Mouse (Mus musculus): ENCODE data around the gene Kcnj6. TPM values are rescaled to one million over a fixed set of nuclear protein-coding genes. Genes with fewer than 3 reads are reported as not detected.

The Kcnj6 gene
- polyA plus RNA-seq (2015; fragmentation: Nextera tagmentation; extraction: Ambion mirVana), result 0.07 TPM in 1 of 2 replicates, not detected in the other

GRCm38 (mm10) chr16:94997340-94997849, at the start of gene Kcnj6:
TSS of gene Kcnj6 (minus strand) at chr16:94997701.

Small RNA genes lying within 50 kb of the gene (microRNA-seq; reads per million reads assigned to microRNA genes)
- not detected for gene Gm22745 (ENCODE audit: borderline replicate concordance, insufficient number of aligned reads)

Data from adrenal gland, postnatal 0 days (tissue).